Mouse (Mus musculus) kidney, postnatal 10 days (tissue): ENCODE data around the gene Slc23a4.

Source experiments
- DNase-seq: peaks from one replicate; pipeline ENCODE4 v3.0.0; 2021; ENCODE audit warnings: mixed read lengths

Slc23a4 gene

GRCm38 (mm10) chr6:34954926-34955861 lies 33.0 kb downstream of the Slc23a4 start:
- DNase-seq, result peak; percentile 27

- DNase-seq, result no peak
Measured at GRCm38 (mm10) chr6:34951956-34952667, 36.1 kb downstream of the Slc23a4 start.

GRCm38 (mm10) chr6:34951518-34951917 lies 36.7 kb downstream of the Slc23a4 start:
- no peak for DNase-seq

GRCm38 (mm10) chr6:34948461-34948860 lies 39.7 kb downstream of the Slc23a4 start:
- DNase-seq, result no peak

GRCm38 (mm10) chr6:34946486-34947079 lies 41.6 kb downstream of the Slc23a4 start:
- DNase-seq, result no peak

GRCm38 (mm10) chr6:34943499-34943898 lies 44.7 kb downstream of the Slc23a4 start:
- DNase-seq, result no peak

GRCm38 (mm10) chr6:34942446-34942845 lies 45.8 kb downstream of the Slc23a4 start:
- DNase-seq, result no peak

- no peak for DNase-seq
Measured at GRCm38 (mm10) chr6:34941496-34941895, 46.7 kb downstream of the Slc23a4 start.

- no peak for DNase-seq
Measured at GRCm38 (mm10) chr6:34939451-34939850, 48.8 kb downstream of the Slc23a4 start.

- DNase-seq, result no peak
Measured at GRCm38 (mm10) chr6:34938929-34939325, 49.3 kb downstream of the Slc23a4 start.

- DNase-seq, result no peak
Measured at GRCm38 (mm10) chr6:34938280-34938928, 49.8 kb downstream of the Slc23a4 start.

- DNase-seq, result no peak
Measured at GRCm38 (mm10) chr6:34936743-34937142, 51.5 kb downstream of the Slc23a4 start.

- DNase-seq, result no peak
Measured at GRCm38 (mm10) chr6:34932633-34933032, 55.6 kb downstream of the Slc23a4 start.

- no peak for DNase-seq
Measured at GRCm38 (mm10) chr6:34927594-34927993, 60.6 kb downstream of the Slc23a4 start.

- peak; percentile 85 for DNase-seq
Measured at GRCm38 (mm10) chr6:34927156-34927555, 61.0 kb downstream of the Slc23a4 start.

GRCm38 (mm10) chr6:34921941-34922340 lies 66.3 kb downstream of the Slc23a4 start:
- peak; percentile 71 for DNase-seq

GRCm38 (mm10) chr6:34920631-34921030 lies 67.6 kb downstream of the Slc23a4 start:
- no peak for DNase-seq

- no peak for DNase-seq
Measured at GRCm38 (mm10) chr6:34919956-34920355, 68.2 kb downstream of the Slc23a4 start, which contains the start of gene Stra8. TSS of gene Stra8 (plus strand) at chr6:34920163.

GRCm38 (mm10) chr6:34919146-34919545 lies 69.1 kb downstream of the Slc23a4 start:
- DNase-seq, result no peak

- no peak for DNase-seq
Measured at GRCm38 (mm10) chr6:34914462-34914861, 73.7 kb downstream of the Slc23a4 start.

- DNase-seq, result no peak
Measured at GRCm38 (mm10) chr6:34913341-34914040, 74.7 kb downstream of the Slc23a4 start.
